Mouse (Mus musculus) C2C12 (cell line): ENCODE data around the gene Slc4a7. TPM values are rescaled to one million over a fixed set of nuclear protein-coding genes. Genes with fewer than 3 reads are reported as not detected.
"Not testable (repeated sequence)": the region's sequence is repeated elsewhere in the genome, so short reads cannot be mapped to it uniquely, and the experiment has no call there.

Experiments used
- H3K27me3 ChIP-seq: one replicate; pipeline ENCODE4 v1.6.1; 2011; ENCODE audit not compliant: control insufficient read depth, insufficient read depth, insufficient read length
- H3K36me3 ChIP-seq: one replicate; pipeline ENCODE4 v1.6.1; 2011; ENCODE audit not compliant: control insufficient read depth, insufficient read depth
- H3K4me3 ChIP-seq: one replicate; pipeline ENCODE4 v1.5.1; 2011; ENCODE audit warnings: mild to moderate bottlenecking, control low read depth; ENCODE audit not compliant: poor library complexity, insufficient read depth, severe bottlenecking
- H3K79me2 ChIP-seq: one replicate; pipeline ENCODE4 v1.6.1; 2011; ENCODE audit not compliant: control insufficient read depth, insufficient read depth
- H3K79me3 ChIP-seq: one replicate; pipeline ENCODE4 v1.6.1; 2011; ENCODE audit warnings: low read depth, control low read depth
- H3ac ChIP-seq: one replicate; pipeline ENCODE3; 2011; ENCODE audit warnings: low read depth; ENCODE audit not compliant: control insufficient read depth, insufficient read length
- CEBPB ChIP-seq: IDR thresholded peaks from one replicate; pipeline ENCODE4 v1.6.1; 2011; ENCODE audit warnings: low read depth, mild to moderate bottlenecking, control low read depth, moderate library complexity
- CTCF ChIP-seq: IDR thresholded peaks from one replicate; pipeline ENCODE4 v1.5.1; 2011; ENCODE audit not compliant: control insufficient read depth, insufficient read depth, insufficient read length
- FOSL1 ChIP-seq: IDR thresholded peaks from one replicate; pipeline ENCODE4 v1.8.0; 2011; ENCODE audit warnings: mild to moderate bottlenecking, low read length; ENCODE audit not compliant: poor library complexity, insufficient read depth, severe bottlenecking
- MAX ChIP-seq: IDR thresholded peaks from one replicate; pipeline ENCODE4 v1.6.1; 2011; ENCODE audit warnings: mild to moderate bottlenecking, control low read depth
- MYOD1 ChIP-seq: IDR thresholded peaks from one replicate; pipeline ENCODE4 v1.6.1; 2011; ENCODE audit warnings: low read depth; ENCODE audit not compliant: control insufficient read depth, insufficient read length
- MYOG ChIP-seq: IDR thresholded peaks from one replicate; pipeline ENCODE4 v1.6.1; 2011; ENCODE audit not compliant: control insufficient read depth, insufficient read length; ENCODE audit errors: extremely low read depth
- USF1 ChIP-seq: IDR thresholded peaks from one replicate; pipeline ENCODE4 v1.6.1; 2011; ENCODE audit warnings: low read depth, mild to moderate bottlenecking, control low read depth, moderate library complexity
- polyA plus RNA-seq: library from polyadenylated mRNA; unstranded; fragments of >200 nt; fragmentation: generic; extraction: Trizol; gene quantifications from one replicate; pipeline ENCODE4 v1.2.1, GENCODE M21; 2012; ENCODE audit warnings: missing spikeins

Slc4a7 gene
- polyA plus RNA-seq, 1 experiment: 6.0 TPM

DNA sequence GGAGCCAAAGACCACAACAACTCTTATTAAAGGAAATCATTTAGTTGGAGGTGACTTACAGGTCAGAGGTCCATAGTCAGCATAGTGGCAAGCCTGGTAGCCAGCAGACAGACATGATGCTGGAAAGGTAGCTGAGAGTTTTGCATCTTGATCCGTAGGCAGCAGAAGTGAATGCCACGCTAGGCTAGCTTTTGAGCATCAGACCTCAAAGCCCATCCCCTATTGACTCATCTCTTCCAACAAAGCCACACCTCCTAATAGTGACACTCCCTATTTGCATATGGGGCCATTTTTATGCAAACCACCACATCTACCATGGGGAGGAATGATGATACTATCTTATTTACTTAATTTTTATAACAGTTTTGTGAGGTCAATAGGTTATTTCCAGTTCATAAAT lies 79.1 kb downstream of the Slc4a7 start:
- Histone ChIP-seq H3K79me2 (no peaks in the 10 kb centered on the region), H3K27me3 (no peaks in the 10 kb centered on the region), H3K79me3 (no peaks in the 10 kb centered on the region), H3K36me3 (peaks cover 81% of the 10 kb centered on the region), H3ac (no peak overlapping the region), H3K4me3 (no peak overlapping the region)
- TF ChIP-seq MYOG (no peak), FOSL1 (no peak), USF1 (no peak), MYOD1 (no peak), CEBPB (no peak), MAX (no peak), CTCF (no peak)

DNA sequence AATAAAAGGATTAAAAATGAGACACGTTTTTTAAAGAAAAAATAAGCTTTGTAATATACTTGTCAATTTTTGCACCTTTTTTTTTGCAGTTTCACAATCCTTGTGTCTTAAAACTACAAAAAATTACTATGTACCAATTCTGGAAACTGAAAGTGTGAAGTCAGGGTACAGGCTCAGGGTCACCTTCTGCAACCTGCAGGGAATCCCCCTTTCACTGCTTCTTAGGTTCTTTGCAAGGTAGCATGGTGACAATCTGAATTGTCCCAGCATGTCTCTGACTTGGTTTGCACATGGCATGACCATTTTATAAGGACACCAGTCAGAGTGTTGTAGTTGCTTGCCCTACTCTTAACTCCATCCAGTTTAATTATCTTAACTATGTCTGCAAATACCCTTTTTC lies 82.1 kb downstream of the Slc4a7 start:
- no peak overlapping the region for H3ac ChIP-seq
- no peak overlapping the region for H3K4me3 ChIP-seq
- H3K79me3 ChIP-seq: no peaks in the 10 kb centered on the region
- TF ChIP-seq MAX: no peak
- TF ChIP-seq MYOG: no peak
- TF ChIP-seq MYOD1: no peak
- no peaks in the 10 kb centered on the region for H3K27me3 ChIP-seq
- H3K36me3 ChIP-seq: peaks cover 75% of the 10 kb centered on the region
- H3K79me2 ChIP-seq: no peaks in the 10 kb centered on the region

DNA sequence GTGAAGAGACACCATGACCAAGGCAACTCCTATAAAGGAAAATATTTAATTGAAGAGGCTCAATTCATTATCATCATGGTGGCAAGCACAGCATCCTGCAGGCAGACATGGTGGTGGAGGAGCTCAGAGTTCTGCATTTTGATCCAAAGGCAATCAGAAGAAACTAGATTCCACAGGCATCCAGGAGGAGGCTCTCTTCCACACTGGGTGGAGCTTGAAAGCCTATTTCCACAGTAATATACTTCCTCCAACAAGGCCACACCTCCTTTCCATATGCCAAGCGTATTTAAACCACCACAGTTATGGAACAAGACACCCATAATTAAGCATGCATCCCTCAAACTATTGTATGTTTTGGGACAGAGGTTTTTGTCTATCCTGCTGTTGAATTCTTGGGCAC lies 84.9 kb downstream of the Slc4a7 start:
- H3K79me2 ChIP-seq: no peaks in the 10 kb centered on the region
- H3ac ChIP-seq: no peak overlapping the region
- no peak for TF ChIP-seq FOSL1
- peaks cover 57% of the 10 kb centered on the region for H3K36me3 ChIP-seq
- H3K27me3 ChIP-seq: no peaks in the 10 kb centered on the region
- H3K79me3 ChIP-seq: no peaks in the 10 kb centered on the region
- H3K4me3 ChIP-seq: no peak overlapping the region

GRCm38 (mm10) chr14:14789840-14790470 lies 87.9 kb downstream of the Slc4a7 start:
- Histone ChIP-seq H3K27me3 (no peaks in the 10 kb centered on the region), H3K4me3 (no peak overlapping the region), H3K79me3 (peaks cover under 1% of the 10 kb centered on the region), H3K79me2 (no peaks in the 10 kb centered on the region), H3K36me3 (peaks cover 43% of the 10 kb centered on the region), H3ac (no peak overlapping the region)
- TF ChIP-seq FOSL1: no peak

GRCm38 (mm10) chr14:14799861-14800260 lies 97.8 kb downstream of the Slc4a7 start:
- H3ac ChIP-seq: no peak overlapping the region
- TF ChIP-seq FOSL1 (no peak), MYOG (no peak), USF1 (no peak), MYOD1 (no peak), MAX (no peak), CTCF (no peak), CEBPB (no peak)
- H3K27me3 ChIP-seq: no peaks in the 10 kb centered on the region
- no peak overlapping the region for H3K4me3 ChIP-seq
- H3K79me3 ChIP-seq: peaks cover 2% of the 10 kb centered on the region
- peaks cover 40% of the 10 kb centered on the region for H3K36me3 ChIP-seq
- no peaks in the 10 kb centered on the region for H3K79me2 ChIP-seq

DNA sequence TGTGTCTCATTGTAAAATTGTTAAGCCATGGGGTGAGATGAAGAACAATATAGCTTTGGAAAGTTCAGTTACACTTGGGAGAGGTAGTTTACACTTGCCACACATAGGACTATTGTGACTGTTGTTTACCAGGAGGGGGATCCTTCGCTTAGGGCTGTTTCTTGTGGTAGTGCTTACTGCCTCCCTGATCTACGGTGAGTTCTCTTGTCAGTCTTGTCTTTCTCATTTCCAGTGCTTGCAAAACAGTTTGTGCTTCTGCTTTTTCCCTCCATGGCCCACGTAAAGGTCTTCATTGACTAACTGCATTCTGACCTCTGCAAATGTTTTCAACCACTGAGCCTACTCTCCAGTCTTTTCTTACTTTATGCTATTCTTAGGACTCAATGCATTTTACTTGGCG lies 98.3 kb downstream of the Slc4a7 start:
- H3K79me2 ChIP-seq: no peaks in the 10 kb centered on the region
- H3K4me3 ChIP-seq: no peak overlapping the region
- H3K79me3 ChIP-seq: no peaks in the 10 kb centered on the region
- H3ac ChIP-seq: no peak overlapping the region
- no peaks in the 10 kb centered on the region for H3K27me3 ChIP-seq
- TF ChIP-seq MYOG (no peak), USF1 (no peak), CEBPB (no peak)
- H3K36me3 ChIP-seq: peaks cover 40% of the 10 kb centered on the region

GRCm38 (mm10) chr14:14800810-14801209 lies 98.7 kb downstream of the Slc4a7 start:
- Histone ChIP-seq H3K4me3 (no peak overlapping the region), H3ac (no peak overlapping the region), H3K36me3 (peaks cover 37% of the 10 kb centered on the region), H3K27me3 (no peaks in the 10 kb centered on the region), H3K79me2 (no peaks in the 10 kb centered on the region), H3K79me3 (no peaks in the 10 kb centered on the region)
- TF ChIP-seq FOSL1 (no peak), MYOD1 (no peak), CEBPB (no peak), MAX (no peak)

- H3K79me3 ChIP-seq, H3K4me3 ChIP-seq, H3ac ChIP-seq, H3K27me3 ChIP-seq, H3K79me2 ChIP-seq: not testable (repeated sequence)
- H3K36me3 ChIP-seq: peaks cover 18% of the 10 kb centered on the region
These were observed 101.0 kb downstream of the Slc4a7 start, which contains the start of gene Nek10 for GRCm38 (mm10) chr14:14803115-14803514. TSS of gene Nek10 (plus strand) at chr14:14803415.
